Mouse (Mus musculus): ENCODE results near the gene Slit3. TPM values are rescaled to one million over a fixed set of nuclear protein-coding genes. Genes with fewer than 3 reads are reported as not detected.

Slit3 gene
- polyA plus RNA-seq, 1 experiment, result not detected

GRCm38 (mm10) chr11:35167176-35167575, 46.2 kb downstream of the Slit3 start:
- Histone ChIP-seq H3K27me3 (ENCODE audit: control insufficient read depth) (no peaks in the 10 kb centered on the region), H3K36me3 (ENCODE audit: control insufficient read depth) (no peaks in the 10 kb centered on the region), H3K9me3 (ENCODE audit: control insufficient read depth, low read length) (no peaks in the 10 kb centered on the region), H3K4me1 (ENCODE audit: control insufficient read depth) (no peaks in the 10 kb centered on the region), H3K4me3 (replicated peaks) (no peak overlapping the region)
- no peak for TF ChIP-seq GATA1 (IDR thresholded peaks at IDR 0.05; ENCODE audit: low read length)
- no peak for TF ChIP-seq TAL1 (IDR thresholded peaks at IDR 0.05; ENCODE audit: low read length)

- Histone ChIP-seq H3K4me1 (ENCODE audit: control insufficient read depth) (no peaks in the 10 kb centered on the region), H3K4me3 (replicated peaks) (no peak overlapping the region), H3K9me3 (ENCODE audit: control insufficient read depth, low read length) (no peaks in the 10 kb centered on the region), H3K27me3 (ENCODE audit: control insufficient read depth) (no peaks in the 10 kb centered on the region), H3K36me3 (ENCODE audit: control insufficient read depth) (no peaks in the 10 kb centered on the region)
- TF ChIP-seq GATA1 (IDR thresholded peaks at IDR 0.05; ENCODE audit: low read length) (no peak), TAL1 (IDR thresholded peaks at IDR 0.05; ENCODE audit: low read length) (no peak)
Measured at GRCm38 (mm10) chr11:35171505-35171904, 50.5 kb downstream of the Slit3 start.

GRCm38 (mm10) chr11:35177564-35177963, 56.5 kb downstream of the Slit3 start:
- no peak for TF ChIP-seq GATA1 (IDR thresholded peaks at IDR 0.05; ENCODE audit: low read length)
- TF ChIP-seq TAL1 (IDR thresholded peaks at IDR 0.05; ENCODE audit: low read length), result no peak
- Histone ChIP-seq H3K4me1 (ENCODE audit: control insufficient read depth) (no peaks in the 10 kb centered on the region), H3K27me3 (ENCODE audit: control insufficient read depth) (no peaks in the 10 kb centered on the region), H3K9me3 (ENCODE audit: control insufficient read depth, low read length) (no peaks in the 10 kb centered on the region), H3K4me3 (replicated peaks) (no peak overlapping the region), H3K36me3 (ENCODE audit: control insufficient read depth) (no peaks in the 10 kb centered on the region)

DNA sequence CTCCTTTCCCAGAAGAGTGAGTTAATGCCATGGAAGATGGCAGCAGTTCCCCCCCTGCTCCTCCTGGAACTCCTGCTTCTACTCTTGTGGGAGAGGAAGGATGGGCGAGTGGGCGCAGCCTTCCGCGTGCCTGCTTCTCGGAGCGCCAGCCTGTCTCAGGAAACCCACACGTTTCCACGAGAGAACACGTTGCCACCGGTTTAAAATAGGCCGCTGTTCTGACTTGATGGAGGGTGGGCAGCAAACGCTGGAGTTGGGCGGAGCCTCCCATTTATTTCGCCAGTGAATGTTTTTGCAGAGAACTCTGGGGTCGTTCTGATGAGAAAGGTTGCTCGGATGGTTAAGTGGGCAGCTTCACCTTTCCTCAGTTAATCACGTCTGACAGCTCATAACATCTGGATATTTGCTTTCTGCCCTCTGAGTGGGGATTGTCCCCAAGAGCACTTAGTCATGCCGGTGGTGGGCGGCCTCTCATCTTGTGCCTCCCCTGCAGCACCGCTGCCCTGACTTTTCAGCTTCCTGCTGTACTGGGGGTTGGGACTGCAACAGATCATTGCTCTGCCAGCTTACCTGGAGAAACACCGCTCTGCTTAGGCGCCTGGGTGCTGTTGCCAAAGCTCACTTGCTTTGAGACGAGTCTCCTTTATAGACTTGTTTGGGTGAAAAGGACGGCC, 57.3 kb downstream of the Slit3 start:
- Histone ChIP-seq H3K9me3 (ENCODE audit: control insufficient read depth, low read length) (no peaks in the 10 kb centered on the region), H3K27me3 (ENCODE audit: control insufficient read depth) (no peaks in the 10 kb centered on the region), H3K36me3 (ENCODE audit: control insufficient read depth) (no peaks in the 10 kb centered on the region), H3K4me1 (ENCODE audit: control insufficient read depth) (no peaks in the 10 kb centered on the region), H3K4me3 (replicated peaks) (no peak overlapping the region)
- TF ChIP-seq TAL1 (IDR thresholded peaks at IDR 0.05; ENCODE audit: low read length), result no peak
- no peak for TF ChIP-seq GATA1 (IDR thresholded peaks at IDR 0.05; ENCODE audit: low read length)

GRCm38 (mm10) chr11:35179305-35179704, 58.3 kb downstream of the Slit3 start:
- no peaks in the 10 kb centered on the region for H3K9me3 ChIP-seq (ENCODE audit: control insufficient read depth, low read length)
- H3K27me3 ChIP-seq (ENCODE audit: control insufficient read depth), result no peaks in the 10 kb centered on the region
- no peaks in the 10 kb centered on the region for H3K36me3 ChIP-seq (ENCODE audit: control insufficient read depth)
- no peaks in the 10 kb centered on the region for H3K4me1 ChIP-seq (ENCODE audit: control insufficient read depth)
- H3K4me3 ChIP-seq (replicated peaks), result no peak overlapping the region
- no peak for TF ChIP-seq GATA1 (IDR thresholded peaks at IDR 0.05; ENCODE audit: low read length)

- no peaks in the 10 kb centered on the region for H3K4me1 ChIP-seq (ENCODE audit: control insufficient read depth)
- TF ChIP-seq TAL1 (IDR thresholded peaks at IDR 0.05; ENCODE audit: low read length) (no peak), GATA1 (IDR thresholded peaks at IDR 0.05; ENCODE audit: low read length) (no peak)
- no peaks in the 10 kb centered on the region for H3K9me3 ChIP-seq (ENCODE audit: control insufficient read depth, low read length)
- no peaks in the 10 kb centered on the region for H3K27me3 ChIP-seq (ENCODE audit: control insufficient read depth)
- H3K4me3 ChIP-seq (replicated peaks), result no peak overlapping the region
- no peaks in the 10 kb centered on the region for H3K36me3 ChIP-seq (ENCODE audit: control insufficient read depth)
Measured at GRCm38 (mm10) chr11:35182887-35183286, 61.9 kb downstream of the Slit3 start.

- H3K36me3 ChIP-seq (ENCODE audit: control insufficient read depth), result no peaks in the 10 kb centered on the region
- H3K4me3 ChIP-seq (replicated peaks), result no peak overlapping the region
- TF ChIP-seq TAL1 (IDR thresholded peaks at IDR 0.05; ENCODE audit: low read length), result no peak
- no peak for TF ChIP-seq GATA1 (IDR thresholded peaks at IDR 0.05; ENCODE audit: low read length)
- no peaks in the 10 kb centered on the region for H3K27me3 ChIP-seq (ENCODE audit: control insufficient read depth)
- 0 out of 2 replicates have a peak, but pooled peaks cover under 1% of the 10 kb centered on the region for H3K9me3 ChIP-seq (ENCODE audit: control insufficient read depth, low read length)
- no peaks in the 10 kb centered on the region for H3K4me1 ChIP-seq (ENCODE audit: control insufficient read depth)
Measured at GRCm38 (mm10) chr11:35194826-35195225, 73.8 kb downstream of the Slit3 start.

- Histone ChIP-seq H3K27me3 (ENCODE audit: control insufficient read depth) (no peaks in the 10 kb centered on the region), H3K4me1 (ENCODE audit: control insufficient read depth) (no peaks in the 10 kb centered on the region), H3K9me3 (ENCODE audit: control insufficient read depth, low read length) (0 out of 2 replicates have a peak, but pooled peaks cover 3% of the 10 kb centered on the region), H3K36me3 (ENCODE audit: control insufficient read depth) (no peaks in the 10 kb centered on the region), H3K4me3 (replicated peaks) (no peak overlapping the region)
- TF ChIP-seq TAL1 (IDR thresholded peaks at IDR 0.05; ENCODE audit: low read length) (no peak), GATA1 (IDR thresholded peaks at IDR 0.05; ENCODE audit: low read length) (no peak)
Measured at GRCm38 (mm10) chr11:35196777-35197176, 75.8 kb downstream of the Slit3 start.

DNA sequence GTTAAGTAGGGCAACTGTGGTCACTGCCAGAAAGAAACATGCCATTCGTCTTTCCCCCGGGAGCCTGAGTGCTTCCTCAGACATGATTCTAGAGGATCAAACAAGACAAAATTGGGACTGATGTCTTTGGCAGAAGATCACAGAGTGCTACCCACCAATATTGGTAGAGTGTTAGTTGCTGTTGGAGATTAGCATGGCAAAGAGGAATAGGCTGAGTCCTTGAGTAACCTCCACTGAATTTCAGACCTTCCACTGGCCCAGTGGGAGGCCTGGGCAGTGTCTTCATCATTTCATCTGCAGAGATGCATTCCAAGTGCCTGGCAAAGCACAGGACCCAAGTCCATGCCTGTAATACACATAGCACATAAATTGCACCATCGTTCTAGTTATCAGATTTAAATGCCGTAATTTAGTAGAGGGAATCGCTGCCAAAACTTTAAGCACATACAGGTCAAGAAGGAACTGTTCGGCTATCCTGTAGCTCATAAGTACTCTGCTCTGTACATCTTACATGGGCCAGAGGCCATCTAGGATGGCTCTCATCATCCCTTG, 77.6 kb downstream of the Slit3 start:
- Histone ChIP-seq H3K27me3 (ENCODE audit: control insufficient read depth) (0 out of 2 replicates have a peak, but pooled peaks cover 2% of the 10 kb centered on the region), H3K9me3 (ENCODE audit: control insufficient read depth, low read length) (0 out of 2 replicates have a peak, but pooled peaks cover 3% of the 10 kb centered on the region), H3K4me1 (ENCODE audit: control insufficient read depth) (no peaks in the 10 kb centered on the region), H3K36me3 (ENCODE audit: control insufficient read depth) (no peaks in the 10 kb centered on the region), H3K4me3 (replicated peaks) (no peak overlapping the region)
- TF ChIP-seq GATA1 (IDR thresholded peaks at IDR 0.05; ENCODE audit: low read length) (no peak), TAL1 (IDR thresholded peaks at IDR 0.05; ENCODE audit: low read length) (no peak)
